Mouse (Mus musculus) lung, postnatal 25 days (tissue): ENCODE measurements around the gene Tshz2.

Source experiments
- DNase-seq: peaks from one replicate; pipeline ENCODE4 v3.0.0; 2022; ENCODE audit warnings: low spot score

Tshz2 gene

DNA sequence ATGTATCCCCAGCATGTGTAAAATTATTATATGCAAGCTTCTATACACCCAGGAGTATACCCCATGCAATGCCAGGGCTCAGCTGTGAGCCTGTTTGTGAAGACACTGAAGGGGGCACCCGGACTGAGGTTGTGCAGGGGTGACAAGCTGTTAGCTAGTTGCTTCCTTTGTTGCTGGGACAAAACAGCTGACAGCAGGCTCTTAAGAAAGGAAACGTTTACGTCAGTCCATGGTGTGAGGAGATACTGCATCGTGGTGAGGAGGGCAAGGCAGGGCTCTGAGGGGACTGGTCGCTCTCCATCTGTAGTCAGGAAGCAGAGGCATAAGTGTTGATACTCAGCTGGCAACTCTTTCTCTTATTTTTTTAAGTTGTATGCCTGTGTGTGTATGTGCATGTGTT lies 237.7 kb downstream of the Tshz2 start:
- no peak for DNase-seq

- no peak for DNase-seq
Measured at GRCm38 (mm10) chr2:169871436-169872060, 238.7 kb downstream of the Tshz2 start.

DNA sequence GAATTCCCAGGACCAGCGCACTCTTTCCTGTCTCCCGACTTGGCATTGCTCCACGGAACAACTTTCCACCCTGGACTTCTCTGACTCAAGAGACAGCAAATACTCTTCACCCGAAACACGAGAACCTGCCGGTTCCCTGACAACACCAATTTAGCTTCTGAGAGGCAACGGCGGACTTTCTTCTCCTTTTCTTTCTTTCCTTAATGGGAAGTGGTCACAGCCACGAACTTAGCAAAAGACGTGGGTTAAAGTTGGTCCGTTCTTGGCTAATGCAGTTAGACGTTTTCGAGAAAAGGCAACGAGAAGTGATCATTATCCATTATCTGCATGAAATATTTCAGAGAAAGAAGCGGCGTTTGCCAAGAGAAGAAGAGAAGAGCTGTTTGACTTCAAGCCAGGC lies 240.6 kb downstream of the Tshz2 start:
- no peak for DNase-seq

- no peak for DNase-seq
Measured at GRCm38 (mm10) chr2:169887921-169888320, 255.1 kb downstream of the Tshz2 start.

- no peak for DNase-seq
Measured at GRCm38 (mm10) chr2:169892441-169893038, 259.7 kb downstream of the Tshz2 start.

GRCm38 (mm10) chr2:169902896-169903295 lies 270.1 kb downstream of the Tshz2 start:
- no peak for DNase-seq

GRCm38 (mm10) chr2:169906396-169906795 lies 273.6 kb downstream of the Tshz2 start:
- DNase-seq = no peak

DNA sequence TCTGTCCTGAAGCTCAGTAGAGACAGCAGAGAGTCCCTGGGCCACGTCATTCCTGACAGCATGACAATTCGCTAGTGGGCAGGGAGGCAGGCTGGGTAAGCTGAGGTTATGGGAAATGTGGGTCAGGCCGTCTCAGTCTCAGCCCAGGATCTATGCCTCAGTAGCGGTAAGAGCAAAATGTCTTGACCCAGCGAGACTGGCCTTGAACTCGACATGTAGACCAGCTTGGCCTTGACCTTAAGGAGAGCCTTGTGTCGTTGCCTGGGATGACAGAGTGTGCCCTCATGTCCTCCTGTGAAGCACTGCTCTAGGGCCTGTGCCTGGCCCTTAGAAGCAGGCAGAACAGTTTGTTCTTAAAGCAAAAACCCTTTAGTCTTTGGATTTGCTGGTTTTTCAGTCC lies 275.2 kb downstream of the Tshz2 start:
- no peak for DNase-seq

GRCm38 (mm10) chr2:169910606-169911005 lies 277.8 kb downstream of the Tshz2 start:
- DNase-seq = no peak

DNA sequence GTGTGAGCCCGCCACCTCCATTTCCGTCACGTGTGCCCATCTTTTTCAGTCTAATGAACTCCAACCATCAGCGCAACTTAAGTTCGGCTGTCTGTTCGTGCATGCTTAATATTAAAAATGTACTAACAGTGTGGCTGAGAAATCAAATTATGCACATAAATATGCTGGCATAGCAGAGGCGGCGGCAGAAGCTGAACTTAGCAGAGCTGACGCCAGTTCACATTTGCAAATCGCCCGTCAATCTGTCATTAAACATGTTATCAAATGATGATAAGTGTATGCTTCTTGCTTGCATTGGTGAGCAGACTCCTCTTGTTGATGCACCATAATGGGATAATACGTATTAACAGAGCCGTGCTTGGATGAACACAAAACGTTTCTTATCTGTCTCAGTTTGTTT lies 280.0 kb downstream of the Tshz2 start:
- DNase-seq = no peak

DNA sequence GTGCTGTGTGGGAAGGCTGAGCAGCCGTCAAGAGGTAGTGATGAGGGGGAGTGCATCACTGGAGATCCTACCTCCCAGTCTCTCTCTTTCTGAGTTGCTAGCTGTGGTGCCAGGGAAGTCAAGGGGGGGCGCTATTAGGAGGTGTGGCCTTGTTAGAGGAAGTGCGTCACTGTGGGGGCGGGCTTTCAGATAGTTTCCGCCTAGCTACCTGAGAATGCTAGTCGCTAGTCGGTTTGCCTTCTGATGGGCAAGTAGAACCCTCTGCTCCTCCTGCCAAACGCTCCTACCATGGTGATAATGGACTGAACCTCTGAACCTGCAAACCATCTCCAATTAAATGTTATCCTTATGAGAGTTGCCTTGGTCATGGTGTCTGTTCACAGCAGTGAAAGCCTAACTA lies 282.1 kb downstream of the Tshz2 start:
- no peak for DNase-seq

GRCm38 (mm10) chr2:169915326-169915725 lies 282.5 kb downstream of the Tshz2 start:
- DNase-seq = no peak

DNA sequence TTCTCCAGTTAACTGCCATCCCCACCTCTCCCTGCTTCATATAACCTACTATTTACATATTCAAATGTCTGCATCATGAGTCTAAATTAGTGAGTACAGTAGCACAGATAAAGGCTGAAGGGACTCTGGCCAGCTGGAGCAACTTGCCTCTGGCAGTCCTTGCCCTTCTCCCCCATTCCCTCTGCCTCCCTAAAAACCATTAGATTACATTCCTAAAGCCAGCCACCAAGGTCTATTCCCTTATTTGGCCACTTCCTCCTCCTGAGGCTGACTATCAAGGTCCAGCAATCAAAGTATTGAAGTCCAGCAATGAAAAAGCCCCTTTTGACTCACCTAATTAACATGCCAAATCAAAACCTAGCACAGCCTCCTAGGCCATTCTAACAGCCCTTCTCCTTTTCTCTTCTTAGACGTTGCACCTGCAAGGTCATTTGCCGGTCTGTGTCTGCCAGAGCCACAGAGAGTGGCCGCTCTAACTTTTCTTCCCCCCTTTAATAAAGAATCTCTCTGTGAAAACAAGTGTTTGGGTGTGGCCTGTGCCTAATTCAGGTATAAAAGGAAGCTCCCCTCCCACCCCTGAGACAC lies 286.4 kb downstream of the Tshz2 start:
- DNase-seq = no peak

DNA sequence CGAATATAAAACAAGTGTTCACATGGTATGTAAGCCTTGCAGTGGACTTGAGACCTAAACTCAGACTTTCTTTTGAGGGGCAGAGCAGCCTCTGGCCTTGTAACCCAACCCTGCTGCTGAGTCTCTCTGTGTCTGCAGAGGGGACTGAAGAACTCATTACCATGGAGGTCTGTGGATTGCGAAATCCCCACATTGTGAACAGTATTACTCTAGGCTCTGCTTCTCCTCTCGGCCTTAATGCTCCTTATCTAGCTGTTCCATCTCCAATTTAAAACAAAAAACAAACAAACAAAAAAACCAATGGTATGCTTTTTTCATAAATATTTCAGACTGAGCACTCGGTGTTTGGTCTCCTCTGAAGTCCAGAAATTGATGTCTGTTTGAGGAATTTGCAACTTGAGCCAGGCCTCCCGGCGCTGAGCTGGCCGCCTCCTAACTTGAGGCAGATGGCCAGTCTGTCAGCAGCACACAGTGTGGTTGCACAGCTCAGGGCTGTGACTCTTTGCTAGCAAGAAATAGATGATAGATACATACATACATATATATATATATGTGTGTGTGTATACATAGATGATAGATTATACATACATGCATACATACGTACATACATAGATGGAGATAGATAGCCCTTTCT lies 291.5 kb downstream of the Tshz2 start:
- no peak for DNase-seq

- DNase-seq = no peak
Measured at GRCm38 (mm10) chr2:169925466-169925865, 292.7 kb downstream of the Tshz2 start.

DNA sequence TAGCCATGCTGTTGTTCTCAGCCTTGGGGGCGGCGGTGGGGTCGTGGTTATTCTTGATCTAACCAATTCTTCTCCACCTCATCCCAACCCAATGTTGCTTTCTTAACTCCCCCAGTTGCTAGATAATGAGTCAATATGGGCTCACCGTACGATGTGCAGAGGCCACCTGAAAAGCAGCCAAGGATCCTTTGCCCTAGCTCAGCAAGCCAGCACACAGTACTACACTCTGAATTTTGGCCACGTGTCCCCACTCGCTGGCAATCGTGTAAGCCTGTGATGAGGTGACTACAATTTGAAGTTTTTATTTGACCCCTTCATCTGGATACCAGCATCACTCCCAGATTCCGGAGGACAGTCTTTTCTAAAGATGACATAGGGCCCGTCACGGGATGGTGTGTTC lies 293.2 kb downstream of the Tshz2 start:
- DNase-seq = no peak

DNA sequence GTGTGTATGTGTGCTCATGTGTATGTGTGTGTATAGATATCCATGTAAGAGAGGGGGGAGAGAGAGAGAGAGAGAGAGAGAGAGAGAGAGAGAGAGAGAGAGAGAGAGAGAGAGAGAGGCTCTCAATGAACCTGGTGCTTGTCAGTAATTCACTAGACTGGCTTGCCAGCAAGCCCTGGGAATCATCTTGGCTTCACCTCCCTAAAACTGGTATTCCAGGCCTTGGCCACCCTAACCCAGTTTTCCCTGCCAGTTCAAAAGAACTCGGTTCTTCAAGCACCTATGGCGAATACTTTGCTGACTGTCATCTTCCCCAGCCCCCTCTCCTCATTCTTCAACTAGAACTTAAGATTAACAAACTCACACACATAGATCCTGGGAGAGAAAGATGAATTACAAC lies 294.6 kb downstream of the Tshz2 start:
- no peak for DNase-seq

GRCm38 (mm10) chr2:169928447-169929120 lies 295.8 kb downstream of the Tshz2 start:
- DNase-seq = peak; percentile 79

GRCm38 (mm10) chr2:169929540-169930497 lies 297.0 kb downstream of the Tshz2 start:
- peak; percentile 51 for DNase-seq

- no peak for DNase-seq
Measured at GRCm38 (mm10) chr2:169935642-169936041, 302.8 kb downstream of the Tshz2 start.

DNA sequence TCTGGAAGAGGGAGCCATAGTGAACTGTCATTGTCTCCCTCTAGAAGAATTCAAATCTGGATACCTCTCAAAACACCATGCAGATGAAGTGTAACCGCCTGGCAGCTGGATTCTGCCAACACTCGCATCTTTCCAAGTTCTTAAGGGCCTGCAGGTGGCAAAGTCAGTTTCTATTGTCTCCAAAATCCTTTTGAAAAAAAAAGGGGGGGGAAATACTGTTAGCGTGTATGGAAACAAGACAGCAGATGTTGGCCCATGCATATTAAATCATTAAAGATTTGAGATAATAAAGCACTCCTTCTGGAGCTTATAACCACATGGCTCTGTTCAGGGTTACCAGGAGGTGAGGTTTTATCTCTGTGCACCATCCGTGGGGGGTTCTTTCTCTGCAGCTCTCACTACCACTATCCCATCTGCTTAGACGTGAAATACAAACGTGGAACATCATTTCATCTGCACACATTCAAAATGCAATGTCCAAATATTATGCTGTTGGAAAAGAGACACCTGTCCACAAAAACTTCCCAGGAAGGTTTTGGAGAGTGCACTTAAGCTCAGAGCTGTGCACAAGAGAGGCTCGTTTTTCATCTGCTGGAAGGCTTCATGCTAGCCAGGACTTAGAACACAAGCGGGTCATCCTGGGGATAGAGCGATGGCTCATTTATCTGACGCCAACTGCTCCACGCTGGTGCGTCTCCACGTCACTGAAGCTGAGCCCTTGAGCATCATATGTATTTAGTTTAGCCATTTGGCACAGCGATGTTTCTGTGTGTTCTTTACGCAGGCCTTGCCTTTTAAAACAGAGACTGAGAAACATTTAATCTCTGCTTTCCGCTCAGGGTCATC lies 307.7 kb downstream of the Tshz2 start:
- DNase-seq = no peak
